Mouse (Mus musculus) liver, postnatal 0 days (tissue): ENCODE results near the gene Sfrp2. TPM values are rescaled to one million over a fixed set of nuclear protein-coding genes. Genes with fewer than 3 reads are reported as not detected.

Experiments used
- ATAC-seq: fragments of 200-750 bp; cut with Nextera tagmentation; 2 replicates; pipeline ENCODE4 v1.8.0; 2017; ENCODE audit warnings: mild to moderate bottlenecking, moderate library complexity
- DNase-seq: peaks from one replicate; pipeline ENCODE4 v3.0.0-alpha.2; 2016
- H3K27ac ChIP-seq: fragments of 300-500 bp; sonication (generic); 2 replicates; pipeline ENCODE4 v1.5.1; 2014; ENCODE audit warnings: antibody characterized with exemption, moderate library complexity, mild to moderate bottlenecking, low read depth
- H3K27me3 ChIP-seq: fragments of 300-500 bp; sonication (generic); 2 replicates; pipeline ENCODE4 v1.6.1; 2014; ENCODE audit warnings: low read length, control low read depth, mixed read lengths; ENCODE audit not compliant: insufficient read depth
- H3K36me3 ChIP-seq: fragments of 300-500 bp; sonication (generic); replicated peaks from 2 replicates; pipeline ENCODE4 v1.6.1; 2014; ENCODE audit warnings: mild to moderate bottlenecking, control low read depth, low read length, moderate library complexity, mixed read lengths; ENCODE audit not compliant: insufficient read depth
- H3K4me1 ChIP-seq: fragments of 300-500 bp; sonication (generic); 2 replicates; pipeline ENCODE4 v1.6.1; 2014; ENCODE audit warnings: antibody characterized with exemption, mild to moderate bottlenecking, control low read depth; ENCODE audit not compliant: insufficient read depth
- H3K4me2 ChIP-seq: fragments of 300-500 bp; sonication (generic); 2 replicates; pipeline ENCODE4 v1.6.1; 2014; ENCODE audit warnings: low read depth, mild to moderate bottlenecking, low read length, moderate library complexity, mixed read lengths
- H3K4me3 ChIP-seq: fragments of 300-500 bp; sonication (generic); 2 replicates; pipeline ENCODE4 v1.5.1; 2014; ENCODE audit warnings: low read depth, low read length
- H3K9ac ChIP-seq: fragments of 300-500 bp; sonication (generic); replicated peaks from 2 replicates; pipeline ENCODE4 v1.6.1; 2014; ENCODE audit warnings: mild to moderate bottlenecking, moderate library complexity
- H3K9me3 ChIP-seq: fragments of 300-500 bp; sonication (generic); 2 replicates; pipeline ENCODE4 v1.6.1; 2016; ENCODE audit warnings: mild to moderate bottlenecking, control low read depth, low read length, mixed read lengths
- CTCF ChIP-seq: sonication (generic); IDR thresholded peaks from 2 replicates; pipeline ENCODE4 v1.5.1; 2016; ENCODE audit warnings: antibody characterized with exemption, low read depth
- EP300 ChIP-seq: IDR thresholded peaks from 2 replicates; pipeline ENCODE4 v1.6.1; 2016; ENCODE audit warnings: antibody characterized with exemption, low read depth, mild to moderate bottlenecking
- WGBS: fragments of 180-500 bp; shearing (Covaris S2); extraction: QIAGEN DNeasy Blood & Tissue Kit; methylation state at CpG from one replicate; pipeline ENCODE4 v1.1.7; 2014; ENCODE audit not compliant: insufficient replicate concordance; 5-methylcytosine and 5-hydroxymethylcytosine counted together
- polyA plus RNA-seq: library from polyadenylated mRNA; unstranded; fragments of >200 nt; fragmentation: Nextera tagmentation; extraction: Ambion mirVana; gene quantifications from 2 replicates; pipeline ENCODE4 v1.2.1, GENCODE M21; 2015

The Sfrp2 gene
- polyA plus RNA-seq, 1 experiment from 2014 or later: 1.0 TPM

- H3K27ac ChIP-seq: no peak overlapping the region
- H3K36me3 ChIP-seq: no peaks in the 10 kb centered on the region
- H3K4me1 ChIP-seq: no peaks in the 10 kb centered on the region
- TF ChIP-seq CTCF: no peak
- no peak for TF ChIP-seq EP300
- no peaks in the 10 kb centered on the region for H3K27me3 ChIP-seq
- no peak overlapping the region for H3K4me3 ChIP-seq
- 56% methylated on average over 6 of the region's 6 CpGs for WGBS
- no peak overlapping the region for H3K4me2 ChIP-seq
- no peak for ATAC-seq
- DNase-seq: no peak
- H3K9me3 ChIP-seq: peaks cover 4% of the 10 kb centered on the region; the same call in 1 of the 2 replicates
- no peak overlapping the region for H3K9ac ChIP-seq
Observed at GRCm38 (mm10) chr3:83797098-83797497, 31.0 kb downstream of the Sfrp2 start.

- Histone ChIP-seq H3K9ac (no peak overlapping the region), H3K27ac (no peak overlapping the region), H3K36me3 (no peaks in the 10 kb centered on the region), H3K4me1 (no peaks in the 10 kb centered on the region), H3K4me3 (no peak overlapping the region), H3K4me2 (no peak overlapping the region), H3K9me3 (peaks cover 4% of the 10 kb centered on the region; the same call in 1 of the 2 replicates), H3K27me3 (no peaks in the 10 kb centered on the region)
- peak; percentile 57 for DNase-seq
- peak; percentile 71 for TF ChIP-seq CTCF
- no peak for TF ChIP-seq EP300
- no peak for ATAC-seq
- 5% methylated on average over 10 of the region's 10 CpGs for WGBS
Observed at GRCm38 (mm10) chr3:83797828-83798227, 31.7 kb downstream of the Sfrp2 start.

- no peak for DNase-seq
- no peaks in the 10 kb centered on the region for H3K4me1 ChIP-seq
- ATAC-seq: no peak
Observed at GRCm38 (mm10) chr3:83799486-83799885, 33.4 kb downstream of the Sfrp2 start.

GRCm38 (mm10) chr3:83801649-83802155, 35.6 kb downstream of the Sfrp2 start:
- no peak overlapping the region for H3K4me3 ChIP-seq
- H3K4me1 ChIP-seq: no peaks in the 10 kb centered on the region
- H3K9ac ChIP-seq: no peak overlapping the region
- H3K27me3 ChIP-seq: no peaks in the 10 kb centered on the region
- H3K4me2 ChIP-seq: no peak overlapping the region
- H3K27ac ChIP-seq: no peak overlapping the region
- DNase-seq (peak; percentile 21), ATAC-seq (no peak)
- peaks cover 4% of the 10 kb centered on the region; the same call in 1 of the 2 replicates for H3K9me3 ChIP-seq
- H3K36me3 ChIP-seq: no peaks in the 10 kb centered on the region
- 84% methylated on average over 4 of the region's 4 CpGs for WGBS
- no peak for TF ChIP-seq EP300
- peak; percentile 53 for TF ChIP-seq CTCF

More at GRCm38 (mm10) chr3:83799486-83799885, 33.4 kb downstream of the Sfrp2 start:
- H3K27ac ChIP-seq: no peak overlapping the region
- 73% methylated on average over 7 of the region's 7 CpGs for WGBS
- no peak for TF ChIP-seq EP300
- TF ChIP-seq CTCF: no peak
- no peak overlapping the region for H3K4me3 ChIP-seq
- peaks cover 4% of the 10 kb centered on the region; the same call in 1 of the 2 replicates for H3K9me3 ChIP-seq
- no peaks in the 10 kb centered on the region for H3K36me3 ChIP-seq
- H3K4me2 ChIP-seq: no peak overlapping the region
- H3K9ac ChIP-seq: no peak overlapping the region
- H3K27me3 ChIP-seq: no peaks in the 10 kb centered on the region

- Histone ChIP-seq H3K4me2 (no peak overlapping the region), H3K4me1 (no peaks in the 10 kb centered on the region), H3K36me3 (no peaks in the 10 kb centered on the region), H3K9me3 (no peaks in the 10 kb centered on the region), H3K27me3 (no peaks in the 10 kb centered on the region), H3K4me3 (no peak overlapping the region), H3K9ac (no peak overlapping the region), H3K27ac (no peak overlapping the region)
- no peak for ATAC-seq
- no peak for DNase-seq
- WGBS: 77% methylated on average over 12 of the region's 12 CpGs
- TF ChIP-seq CTCF (no peak), EP300 (no peak)
Observed at GRCm38 (mm10) chr3:83808483-83808882, 42.4 kb downstream of the Sfrp2 start.

GRCm38 (mm10) chr3:83811987-83812386, 45.9 kb downstream of the Sfrp2 start:
- no peaks in the 10 kb centered on the region for H3K36me3 ChIP-seq
- H3K27me3 ChIP-seq: no peaks in the 10 kb centered on the region
- no peaks in the 10 kb centered on the region for H3K4me1 ChIP-seq
- H3K9me3 ChIP-seq: no peaks in the 10 kb centered on the region
- 0 out of 2 replicates have a peak overlapping the region, but pooled peaks have one; percentile 30 for H3K27ac ChIP-seq
- DNase-seq (no peak), ATAC-seq (no peak)
- no peak overlapping the region for H3K4me3 ChIP-seq
- no peak for TF ChIP-seq EP300
- no peak for TF ChIP-seq CTCF
- H3K9ac ChIP-seq: no peak overlapping the region
- 35% methylated on average over 7 of the region's 7 CpGs for WGBS
- H3K4me2 ChIP-seq: 0 out of 2 replicates have a peak overlapping the region, but pooled peaks have one; percentile 27
